Mouse (Mus musculus) liver, adult 2 months (tissue): ENCODE measurements at regions not wholly inside any gene's neighbourhood (a gene's known extent, or its start where the extent isn't known, plus 50 kb on each side); places are given as distances from the start of the nearest gene placed in this dataset.

Experiments
- CTCF ChIP-seq: fragments of 200-500 bp; IDR thresholded peaks from 2 replicates; pipeline ENCODE4 v1.5.1; 2011; ENCODE audit warnings: low read depth, low read length, control low read depth
- POLR2A ChIP-seq: fragments of 200-500 bp; IDR thresholded peaks from 2 replicates; pipeline ENCODE4 v1.6.1; 2011; ENCODE audit warnings: low read length, control low read depth; ENCODE audit not compliant: insufficient read depth; ENCODE audit errors: extremely low read depth

- TF ChIP-seq CTCF (no peak), POLR2A (no peak)
Measured at GRCm38 (mm10) chr9:113553911-113554310, 154.1 kb downstream of the Pdcd6ip start.
